Mouse (Mus musculus) limb, embryonic 14.5 days (tissue): ENCODE measurements around the gene Tm4sf1. TPM values are rescaled to one million over a fixed set of nuclear protein-coding genes. Genes with fewer than 3 reads are reported as not detected.

Experiments
- ATAC-seq: fragments of 200-750 bp; cut with Nextera tagmentation; 2 replicates; pipeline ENCODE4 v1.8.0; 2017; ENCODE audit warnings: low read depth, moderate number of reproducible peaks, moderate TSS enrichment; ENCODE audit not compliant: low FRiP score
- DNase-seq: peaks from one replicate; pipeline ENCODE4 v3.0.0-alpha.2; 2015; ENCODE audit warnings: low spot score
- H3K27ac ChIP-seq: fragments of 300-500 bp; sonication (generic); replicated peaks from 2 replicates; pipeline ENCODE4 v1.5.1; 2014; ENCODE audit warnings: low read depth, mild to moderate bottlenecking, low read length, moderate library complexity, mixed read lengths
- H3K27me3 ChIP-seq: fragments of 300-500 bp; sonication (generic); 2 replicates; pipeline ENCODE4 v1.6.1; 2014; ENCODE audit warnings: low read length, mixed read lengths; ENCODE audit not compliant: control insufficient read depth, insufficient read depth
- H3K36me3 ChIP-seq: fragments of 300-500 bp; sonication (generic); 2 replicates; pipeline ENCODE4 v1.6.1; 2014; ENCODE audit warnings: mild to moderate bottlenecking, low read length, moderate library complexity, mixed read lengths; ENCODE audit not compliant: control insufficient read depth, insufficient read depth
- H3K4me1 ChIP-seq: fragments of 300-500 bp; sonication (generic); 2 replicates; pipeline ENCODE4 v1.6.1; 2014; ENCODE audit warnings: antibody characterized with exemption, low read length, mixed read lengths; ENCODE audit not compliant: control insufficient read depth, insufficient read depth
- H3K4me2 ChIP-seq: fragments of 300-500 bp; sonication (generic); replicated peaks from 2 replicates; pipeline ENCODE4 v1.6.1; 2014; ENCODE audit warnings: low read depth, mild to moderate bottlenecking, low read length, moderate library complexity; ENCODE audit not compliant: severe bottlenecking
- H3K4me3 ChIP-seq: fragments of 300-500 bp; sonication (generic); replicated peaks from 2 replicates; pipeline ENCODE4 v1.5.1; 2014; ENCODE audit warnings: low read length
- H3K9ac ChIP-seq: fragments of 300-500 bp; sonication (generic); 2 replicates; pipeline ENCODE4 v1.6.1; 2014; ENCODE audit warnings: mild to moderate bottlenecking, low read depth, low read length, moderate library complexity; ENCODE audit not compliant: severe bottlenecking
- H3K9me3 ChIP-seq: fragments of 300-500 bp; sonication (generic); 2 replicates; pipeline ENCODE4 v1.6.1; 2016; ENCODE audit warnings: low read length; ENCODE audit not compliant: control insufficient read depth
- POLR2A ChIP-seq: fragments of 200-500 bp; IDR thresholded peaks from 2 replicates; pipeline ENCODE4 v1.8.0; 2012; ENCODE audit warnings: inconsistent platforms, mild to moderate bottlenecking, moderate library complexity, borderline replicate concordance; ENCODE audit not compliant: insufficient read depth, insufficient read length; ENCODE audit errors: extremely low read depth
- WGBS: fragments of 180-500 bp; shearing (Covaris S2); extraction: QIAGEN DNeasy Blood & Tissue Kit; methylation state at CpG from one replicate; pipeline ENCODE4 v1.1.7; 2014; 5-methylcytosine and 5-hydroxymethylcytosine counted together
- polyA plus RNA-seq, 2 experiments: library from polyadenylated mRNA; depleted of rRNA in 1 of 2; stranded (reverse) in 1 of 2; unstranded in 1 of 2; fragments of >200 nt; fragmentation: Nextera tagmentation in 1 of 2; extraction: Ambion mirVana in 1 of 2; gene quantifications; 2 replicates each; pipeline versions ENCODE4 v1.2.1 to v1.2.3; 2012 to 2014

Gene Tm4sf1
- polyA plus RNA-seq, 2 experiments = 57.8 to 98.4 TPM

DNA sequence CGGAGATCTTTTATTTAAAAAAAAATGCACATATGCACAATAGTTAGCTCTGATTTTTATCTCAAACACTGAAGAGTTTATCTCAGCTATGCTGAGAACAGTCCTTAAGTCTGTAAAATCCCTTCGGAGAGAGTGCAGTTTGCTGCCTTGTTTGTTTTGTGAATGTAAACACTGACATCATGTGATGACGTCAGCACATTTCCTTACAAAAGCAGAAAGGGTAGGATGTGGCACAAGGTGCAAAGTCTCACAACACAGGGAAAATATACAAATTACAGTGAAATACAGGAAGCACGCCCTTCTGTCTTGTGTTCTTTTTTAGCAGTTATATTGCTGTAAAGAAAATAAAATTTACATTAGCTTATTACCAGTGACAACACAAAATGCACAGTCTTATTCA lies 14.3 kb downstream of the Tm4sf1 start:
- Histone ChIP-seq H3K36me3 (no peaks in the 10 kb centered on the region), H3K27ac (no peak overlapping the region)

DNA sequence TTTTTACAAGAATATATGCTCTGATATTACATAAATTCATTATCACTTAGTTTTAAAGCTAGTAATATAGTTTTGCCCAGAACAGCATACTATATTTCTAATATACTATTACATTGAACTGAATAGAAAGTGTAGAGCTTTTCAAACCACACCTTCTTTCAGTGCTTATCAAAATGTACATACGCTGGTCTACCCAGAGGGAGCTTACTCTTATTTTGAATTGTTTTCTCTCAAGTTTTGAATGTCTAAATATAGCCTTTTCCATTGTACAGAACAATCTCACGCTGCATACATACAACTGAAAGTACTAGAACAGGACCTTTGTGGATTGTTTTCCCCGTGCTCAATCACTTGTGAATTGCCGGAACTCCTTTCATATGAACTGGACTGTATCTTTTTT lies 23.6 kb downstream of the Tm4sf1 start:
- no peak for TF ChIP-seq POLR2A
- 88% methylated on average over 4 of the region's 4 CpGs for WGBS

More for the DNA sequence above, 14.3 kb downstream of the Tm4sf1 start:
- Histone ChIP-seq H3K4me2 (no peak overlapping the region), H3K27me3 (no peaks in the 10 kb centered on the region), H3K9me3 (no peaks in the 10 kb centered on the region), H3K9ac (no peak overlapping the region), H3K4me1 (peaks cover 5% of the 10 kb centered on the region; the same call in 1 of the 2 replicates), H3K4me3 (no peak overlapping the region)
- TF ChIP-seq POLR2A = no peak
- ATAC-seq = no peak
- 60% methylated on average over 4 of the region's 4 CpGs for WGBS
- no peak for DNase-seq

DNA sequence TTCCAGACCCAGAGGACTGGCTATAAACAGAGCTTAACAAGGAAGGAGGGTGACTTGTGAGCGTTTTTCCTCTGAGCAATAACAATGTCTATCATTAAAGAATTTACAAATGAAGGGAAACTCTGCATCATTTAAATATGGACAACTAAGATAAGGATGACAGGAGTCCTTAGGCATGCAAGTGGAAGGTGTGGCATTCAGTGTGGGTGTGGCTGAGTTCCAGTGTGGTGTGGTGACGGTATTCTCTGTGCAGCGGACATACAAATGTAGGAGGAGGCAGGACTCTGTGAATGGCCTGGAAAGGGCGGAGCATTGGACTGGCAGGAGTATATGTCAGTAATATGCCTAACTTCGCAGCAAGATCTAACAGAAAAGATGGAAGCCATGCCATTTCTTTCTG lies 24.3 kb downstream of the Tm4sf1 start:
- TF ChIP-seq POLR2A = no peak
- H3K4me1 ChIP-seq = no peaks in the 10 kb centered on the region
- 84% methylated on average over 5 of the region's 5 CpGs for WGBS
- no peak overlapping the region for H3K27ac ChIP-seq
- no peak for DNase-seq
- H3K9ac ChIP-seq = no peak overlapping the region
- H3K4me2 ChIP-seq = no peak overlapping the region
- H3K27me3 ChIP-seq = no peaks in the 10 kb centered on the region
- no peak for ATAC-seq
- no peaks in the 10 kb centered on the region for H3K9me3 ChIP-seq
- no peaks in the 10 kb centered on the region for H3K36me3 ChIP-seq
- H3K4me3 ChIP-seq = no peak overlapping the region

More for the DNA sequence above, 23.6 kb downstream of the Tm4sf1 start:
- H3K4me2 ChIP-seq = no peak overlapping the region
- no peaks in the 10 kb centered on the region for H3K27me3 ChIP-seq
- no peak overlapping the region for H3K4me3 ChIP-seq
- DNase-seq (no peak), ATAC-seq (no peak)
- no peak overlapping the region for H3K27ac ChIP-seq
- H3K9me3 ChIP-seq = no peaks in the 10 kb centered on the region
- H3K4me1 ChIP-seq = no peaks in the 10 kb centered on the region
- H3K9ac ChIP-seq = no peak overlapping the region
- no peaks in the 10 kb centered on the region for H3K36me3 ChIP-seq

DNA sequence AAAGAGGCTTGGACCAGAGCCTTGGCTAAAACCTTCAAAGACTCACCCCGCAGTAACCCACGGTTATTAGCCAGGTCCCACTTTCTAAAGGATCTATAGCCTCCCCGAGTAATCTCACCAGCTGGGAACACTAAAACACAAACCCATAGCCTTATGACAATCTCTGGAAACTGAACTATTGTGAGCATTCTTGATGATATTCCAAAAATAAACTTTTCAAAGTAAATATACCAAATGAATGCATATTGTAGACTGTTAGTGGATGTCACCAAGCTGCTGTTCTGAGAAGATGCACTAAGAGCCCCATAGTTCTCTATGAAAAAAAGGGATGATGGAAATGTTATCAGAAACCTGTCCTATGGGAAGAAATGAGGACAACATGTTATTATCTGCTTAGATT lies 25.0 kb downstream of the Tm4sf1 start:
- Histone ChIP-seq H3K9me3 (no peaks in the 10 kb centered on the region), H3K27me3 (no peaks in the 10 kb centered on the region), H3K4me3 (no peak overlapping the region), H3K9ac (no peak overlapping the region), H3K27ac (no peak overlapping the region), H3K4me1 (no peaks in the 10 kb centered on the region), H3K4me2 (no peak overlapping the region), H3K36me3 (no peaks in the 10 kb centered on the region)
- TF ChIP-seq POLR2A = no peak
- DNase-seq = no peak
- 78% methylated on average over 3 of the region's 3 CpGs for WGBS
- no peak for ATAC-seq

DNA sequence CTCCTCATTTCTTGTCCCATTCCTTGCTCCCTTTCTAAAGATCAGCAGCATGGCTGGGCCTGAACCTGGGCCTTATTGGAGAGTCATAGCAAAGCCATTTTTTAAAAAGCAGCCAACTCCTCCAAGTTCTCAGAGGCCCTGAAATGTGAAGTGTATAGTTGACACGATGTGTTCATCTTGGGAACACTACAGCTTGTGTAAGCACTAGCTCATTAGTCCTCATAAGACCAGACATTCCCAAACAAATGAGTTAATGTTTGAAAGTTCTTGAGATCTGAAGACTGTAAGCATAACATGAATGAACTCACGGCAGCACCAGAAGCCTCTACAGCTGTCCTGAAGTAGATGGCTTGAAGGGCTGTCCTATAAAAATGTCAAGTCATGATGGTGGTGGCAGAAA lies 32.8 kb downstream of the Tm4sf1 start:
- no peak overlapping the region for H3K4me2 ChIP-seq
- WGBS = 65% methylated on average over 2 of the region's 2 CpGs

More for the DNA sequence above, 32.8 kb downstream of the Tm4sf1 start:
- no peak overlapping the region for H3K4me3 ChIP-seq
- no peak overlapping the region for H3K27ac ChIP-seq
- ATAC-seq = no peak
- no peaks in the 10 kb centered on the region for H3K9me3 ChIP-seq
- no peak overlapping the region for H3K9ac ChIP-seq
- no peaks in the 10 kb centered on the region for H3K27me3 ChIP-seq
- no peak for TF ChIP-seq POLR2A
- no peaks in the 10 kb centered on the region for H3K4me1 ChIP-seq
- no peaks in the 10 kb centered on the region for H3K36me3 ChIP-seq
- no peak for DNase-seq
